ENCODE assay signal across 26 mouse cellular contexts in genomic region chr11:105513275-105513674, GRCm38 (mm10). TPM values are rescaled to one million over a fixed set of nuclear protein-coding genes. Genes with fewer than 3 reads are reported as not detected.
DNase-seq lines count a peak whose midpoint lies in the region; ATAC-seq and TF ChIP-seq lines count a peak whose summit lies in the region.
"Had no signal": no experiment of that assay in that cellular context is flagged by ENCODE, and none has a peak within 500 bp of the region (broad histone marks: within the 10 kb centered on the region; RNA-seq: fewer than 3 reads in every experiment).

No protein-coding gene starts in this region.

- H3K4me2 ChIP-seq in limb, embryonic 14.5 days (replicated peaks; ENCODE audit: low read depth, low read length, severe bottlenecking) = no peak overlapping the region
- no peak overlapping the region for H3K4me2 ChIP-seq in intestine, embryonic 16.5 days (ENCODE audit: low read depth, low read length)
- H3K4me2 ChIP-seq: embryonic facial prominence, embryonic 15.5 days; heart, embryonic 11.5 days; hindbrain, embryonic 12.5 days; hindbrain, embryonic 15.5 days had no signal

- TF ChIP-seq POLR2A in limb, embryonic 14.5 days (IDR thresholded peaks at IDR 0.05; ENCODE audit: borderline replicate concordance, extremely low read depth, insufficient read depth, insufficient read length) = no peak

- no peak overlapping the region for H3K4me3 ChIP-seq in limb, embryonic 14.5 days (replicated peaks; ENCODE audit: low read length)
- no peak overlapping the region for H3K4me3 ChIP-seq in limb, embryonic 10.5 days
- H3K4me3 ChIP-seq in intestine, embryonic 16.5 days (ENCODE audit: low read length) = no peak overlapping the region
- H3K4me3 ChIP-seq: embryonic facial prominence, embryonic 15.5 days; gastrocnemius, adult 2 months; hindbrain, embryonic 12.5 days; hindbrain, embryonic 15.5 days had no signal

- 72% methylated on average over 10 of the region's 10 CpGs for WGBS in limb, embryonic 14.5 days
- 90% methylated on average over 10 of the region's 10 CpGs for WGBS in limb, embryonic 10.5 days
- 53% methylated on average over 10 of the region's 10 CpGs for WGBS in intestine, embryonic 16.5 days

- ATAC-seq in limb, embryonic 14.5 days (ENCODE audit: low FRiP score, low read depth) = no peak
- ATAC-seq in intestine, embryonic 16.5 days = peak; percentile 60
- ATAC-seq: activated CD4-positive, CD25-positive, alpha-beta regulatory T cell, adult 4 months; CD4-positive, CD25-positive, alpha-beta regulatory T cell, adult 4 months; forebrain, embryonic 14.5 days; forebrain, postnatal 0 days had no signal

- H3K36me3 ChIP-seq in limb, embryonic 14.5 days (ENCODE audit: control insufficient read depth, insufficient read depth, low read length) = no peaks in the 10 kb centered on the region
- H3K36me3 ChIP-seq in limb, embryonic 10.5 days = no peaks in the 10 kb centered on the region
- no peaks in the 10 kb centered on the region for H3K36me3 ChIP-seq in intestine, embryonic 16.5 days (ENCODE audit: control insufficient read depth, insufficient read depth, low read length)
- H3K36me3 ChIP-seq: embryonic facial prominence, embryonic 15.5 days; hindbrain, embryonic 12.5 days; hindbrain, embryonic 15.5 days had no signal

- no peaks in the 10 kb centered on the region for H3K27me3 ChIP-seq in limb, embryonic 14.5 days (ENCODE audit: control insufficient read depth, insufficient read depth, low read length)
- no peaks in the 10 kb centered on the region for H3K27me3 ChIP-seq in limb, embryonic 10.5 days (ENCODE audit: low read depth, poor library complexity, severe bottlenecking)
- H3K27me3 ChIP-seq in intestine, embryonic 16.5 days (replicated peaks; ENCODE audit: control insufficient read depth, insufficient read depth, low read length) = no peaks in the 10 kb centered on the region
- H3K27me3 ChIP-seq: embryonic facial prominence, embryonic 15.5 days; hindbrain, embryonic 15.5 days had no signal

- no peaks in the 10 kb centered on the region for H3K9me3 ChIP-seq in limb, embryonic 14.5 days (ENCODE audit: control insufficient read depth, low read length)
- H3K9me3 ChIP-seq in limb, embryonic 10.5 days (replicated peaks) = no peaks in the 10 kb centered on the region
- H3K9me3 ChIP-seq in intestine, embryonic 16.5 days (ENCODE audit: control insufficient read depth, low read length) = no peaks in the 10 kb centered on the region
- H3K9me3 ChIP-seq: embryonic facial prominence, embryonic 15.5 days; hindbrain, embryonic 12.5 days; hindbrain, embryonic 15.5 days had no signal

- H3K9ac ChIP-seq in limb, embryonic 14.5 days (ENCODE audit: low read depth, low read length, severe bottlenecking) = no peak overlapping the region
- H3K9ac ChIP-seq in intestine, embryonic 16.5 days (ENCODE audit: low read depth, low read length) = no peak overlapping the region
- H3K9ac ChIP-seq: embryonic facial prominence, embryonic 15.5 days; forebrain, postnatal 0 days; hindbrain, embryonic 12.5 days; hindbrain, embryonic 15.5 days had no signal

- H3K27ac ChIP-seq in limb, embryonic 14.5 days (replicated peaks; ENCODE audit: low read depth, low read length) = no peak overlapping the region
- no peak overlapping the region for H3K27ac ChIP-seq in limb, embryonic 10.5 days
- no peak overlapping the region for H3K27ac ChIP-seq in intestine, embryonic 16.5 days (ENCODE audit: low read length)
- H3K27ac ChIP-seq: embryonic facial prominence, embryonic 15.5 days; gastrocnemius, adult 2 months; hindbrain, embryonic 12.5 days; hindbrain, embryonic 15.5 days had no signal

- peaks cover 2% of the 10 kb centered on the region for H3K4me1 ChIP-seq in limb, embryonic 14.5 days (ENCODE audit: control insufficient read depth, insufficient read depth, low read length)
- peaks cover 13% of the 10 kb centered on the region for H3K4me1 ChIP-seq in limb, embryonic 10.5 days
- H3K4me1 ChIP-seq in intestine, embryonic 16.5 days (ENCODE audit: control insufficient read depth, insufficient read depth, low read length) = no peaks in the 10 kb centered on the region

- peak; percentile 39 for DNase-seq in limb, embryonic 14.5 days (ENCODE audit: low spot score)
- no peak for DNase-seq in limb, embryonic 10.5 days (ENCODE audit: low spot score)
- peak; percentile 56 for DNase-seq in lung, postnatal 36 days
- DNase-seq in lung, postnatal 14 days = no peak
- DNase-seq in thymus, postnatal 10 days (ENCODE audit: low spot score in 2 of 2) = no peak
- DNase-seq: adrenal gland, adult 8-10 months; adrenal gland, postnatal 25 days; cerebellum, adult 11-12 months; cerebellum, adult 8-10 months; cerebellum, postnatal 10 days; cerebellum, postnatal 36 days; embryo, embryonic 11 days; forebrain, postnatal 0 days; gastrocnemius, adult 2 months; gastrocnemius, postnatal 14 days; heart, adult 11 months had no signal

RNA-seq across cellular contexts. Expression of gene March10, which starts 56.7 kb away (rescaled TPM):
- polyA plus RNA-seq in limb, embryonic 14.5 days (2012; rRNA removed) = 0.18 and 0.28 TPM in 2 replicates
- not detected in 2 replicates for polyA plus RNA-seq in limb, embryonic 14.5 days (2014; fragmentation: Nextera tagmentation; extraction: Ambion mirVana)
- 0.24 TPM in 1 of 2 replicates, not detected in the other for polyA plus RNA-seq in limb, embryonic 10.5 days (2016; fragmentation: Nextera tagmentation; extraction: Ambion mirVana)
- 0.04 and 0.13 TPM in 2 replicates for polyA plus RNA-seq in intestine, embryonic 16.5 days (2015; fragmentation: Nextera tagmentation; extraction: Ambion mirVana)
- polyA plus RNA-seq: activated CD4-positive, CD25-positive, alpha-beta regulatory T cell, adult 4 months; CD4-positive, CD25-positive, alpha-beta regulatory T cell, adult 4 months; forebrain, embryonic 11.5 days; heart, postnatal 0 days had no signal

Comparison
In these comparisons a context has a peak if more than half of its experiments do, and no peak if none do; other contexts are left out.
1. DNase-seq: peak in limb, embryonic 14.5 days (single experiment) and lung, postnatal 36 days (single experiment); none in limb, embryonic 10.5 days (single experiment), lung, postnatal 14 days (single experiment) and thymus, postnatal 10 days (0 of 2).